Mouse (Mus musculus): ENCODE data around the gene Wsb1.

DNA sequence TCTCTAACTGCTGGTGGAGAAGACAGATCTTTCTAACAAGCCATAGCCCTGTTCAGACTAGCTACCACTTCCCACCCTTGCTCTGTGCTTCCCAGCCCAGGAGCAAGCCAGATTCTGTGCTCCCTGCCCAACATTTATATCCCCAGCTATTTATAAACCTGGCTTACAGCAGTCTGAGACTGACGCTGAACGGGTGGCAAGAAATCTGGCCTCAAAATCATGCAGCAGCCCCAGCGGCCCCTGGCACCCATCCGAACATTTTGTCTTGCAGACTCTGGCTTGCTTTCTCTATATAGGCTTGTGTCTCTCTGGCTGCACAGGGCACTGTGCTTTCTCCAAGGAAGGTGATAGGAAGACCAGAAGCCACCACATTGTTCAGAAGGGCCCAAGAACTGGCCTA, 63.3 kb downstream of the Wsb1 start:
- TF ChIP-seq CTCF (IDR thresholded peaks at IDR 0.05; ENCODE audit: low read depth, low read length): no peak
- no peak for TF ChIP-seq GATA1 (IDR thresholded peaks at IDR 0.05; ENCODE audit: borderline replicate concordance, low read length)
